Mouse (Mus musculus): Measurements from ENCODE around the gene Ubiad1. TPM values are rescaled to one million over a fixed set of nuclear protein-coding genes. Genes with fewer than 3 reads are reported as not detected.

The Ubiad1 gene
- polyA plus RNA-seq, 1 experiment from 2014 or later: 19.2 TPM

DNA sequence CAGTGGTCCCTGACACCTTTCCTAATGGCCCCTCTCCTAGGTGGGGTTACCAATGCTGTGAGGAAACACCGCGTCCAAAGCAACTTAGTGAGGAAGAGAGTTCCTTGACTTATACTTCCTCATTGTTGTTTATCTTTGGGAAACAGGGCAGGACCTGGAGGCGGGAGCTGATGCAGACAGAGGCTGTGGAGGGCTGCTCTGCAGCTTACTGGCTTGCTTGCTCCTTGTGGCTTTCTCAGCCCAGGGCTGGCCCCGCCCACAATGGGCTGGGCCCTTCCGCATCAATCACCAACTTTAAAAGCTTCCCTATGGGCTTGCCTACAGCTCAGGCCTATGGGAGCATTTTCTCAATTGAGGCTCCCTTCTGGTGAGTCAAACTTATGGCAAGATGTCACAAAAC is 10.8 kb downstream of the Ubiad1 start:
- Histone ChIP-seq H3K4me3 (ENCODE audit: low read depth, low read length) (no peak overlapping the region), H3K27me3 (ENCODE audit: insufficient read depth, low read length) (no peaks in the 10 kb centered on the region), H3K4me2 (no peak overlapping the region), H3K4me1 (ENCODE audit: insufficient read depth) (no peaks in the 10 kb centered on the region), H3K36me3 (ENCODE audit: insufficient read depth) (peaks cover 10% of the 10 kb centered on the region; the same call in 1 of the 2 replicates), H3K27ac (ENCODE audit: low read depth) (no peak overlapping the region), H3K9ac (no peak overlapping the region), H3K9me3 (ENCODE audit: low read depth, low read length) (no peaks in the 10 kb centered on the region)
- WGBS: 63% methylated on average over 5 of the region's 5 CpGs
- DNase-seq: no peak
- no peak for TF ChIP-seq CTCF (IDR thresholded peaks at IDR 0.05; ENCODE audit: low read depth)
- peak; percentile 26; the same call in 1 of the 2 replicates for ATAC-seq (ENCODE audit: insufficient read depth)

DNA sequence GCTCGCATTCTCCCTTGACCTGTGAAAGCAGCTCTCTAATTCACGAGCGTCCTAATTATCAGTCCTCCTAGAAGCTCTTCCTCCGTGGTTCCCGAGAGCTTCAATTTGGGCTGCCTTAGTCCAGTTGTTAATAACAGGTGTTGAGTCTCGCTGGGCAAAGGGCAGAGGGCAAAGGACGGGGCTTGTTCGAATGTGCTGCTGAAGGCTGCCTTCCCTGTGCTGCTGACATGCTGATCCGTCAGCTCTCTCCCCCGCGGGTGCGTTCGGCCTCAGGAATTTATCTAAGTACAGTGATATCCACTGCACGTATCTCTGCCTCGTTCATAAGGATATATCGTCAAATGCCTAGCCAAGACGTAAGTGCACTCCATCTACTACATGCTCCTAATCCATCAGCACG is 11.2 kb downstream of the Ubiad1 start:
- Histone ChIP-seq H3K36me3 (ENCODE audit: insufficient read depth) (peaks cover 7% of the 10 kb centered on the region; the same call in 1 of the 2 replicates), H3K9ac (no peak overlapping the region), H3K4me1 (ENCODE audit: insufficient read depth) (no peaks in the 10 kb centered on the region), H3K4me2 (no peak overlapping the region), H3K9me3 (ENCODE audit: low read depth, low read length) (no peaks in the 10 kb centered on the region), H3K27ac (ENCODE audit: low read depth) (no peak overlapping the region), H3K27me3 (ENCODE audit: insufficient read depth, low read length) (no peaks in the 10 kb centered on the region), H3K4me3 (ENCODE audit: low read depth, low read length) (no peak overlapping the region)
- no peak for TF ChIP-seq CTCF (IDR thresholded peaks at IDR 0.05; ENCODE audit: low read depth)
- 60% methylated on average over 18 of the region's 18 CpGs for WGBS
- DNase-seq (no peak), ATAC-seq (ENCODE audit: insufficient read depth) (no peak)

DNA sequence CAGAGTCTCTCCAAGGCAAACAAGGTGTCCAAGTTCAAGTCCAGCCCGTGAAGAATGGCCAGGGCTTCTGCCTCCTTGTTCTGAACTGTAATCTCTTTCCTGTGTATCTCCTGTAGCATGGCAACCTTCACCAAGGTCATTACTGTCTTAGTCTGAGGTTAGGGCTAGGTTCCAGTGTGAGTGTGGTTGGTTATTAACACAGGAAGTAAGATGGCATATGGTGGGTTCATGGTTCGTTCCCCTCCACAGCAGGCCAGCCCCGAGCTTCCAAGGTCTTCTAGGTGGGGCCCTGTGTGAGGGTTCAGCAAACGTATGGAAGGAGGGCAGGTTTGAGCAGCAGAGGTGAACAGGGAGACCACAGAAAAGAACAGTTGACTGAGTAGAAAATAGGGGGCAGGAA is 12.1 kb downstream of the Ubiad1 start:
- Histone ChIP-seq H3K9me3 (ENCODE audit: low read depth, low read length) (no peaks in the 10 kb centered on the region), H3K4me1 (ENCODE audit: insufficient read depth) (no peaks in the 10 kb centered on the region), H3K27me3 (ENCODE audit: insufficient read depth, low read length) (no peaks in the 10 kb centered on the region), H3K9ac (no peak overlapping the region), H3K4me2 (no peak overlapping the region), H3K27ac (ENCODE audit: low read depth) (no peak overlapping the region), H3K36me3 (ENCODE audit: insufficient read depth) (peaks cover 6% of the 10 kb centered on the region; the same call in 1 of the 2 replicates), H3K4me3 (ENCODE audit: low read depth, low read length) (no peak overlapping the region)
- ATAC-seq (ENCODE audit: insufficient read depth) (no peak), DNase-seq (no peak)
- WGBS: 83% methylated on average over 4 of the region's 4 CpGs
- no peak for TF ChIP-seq CTCF (IDR thresholded peaks at IDR 0.05; ENCODE audit: low read depth)

DNA sequence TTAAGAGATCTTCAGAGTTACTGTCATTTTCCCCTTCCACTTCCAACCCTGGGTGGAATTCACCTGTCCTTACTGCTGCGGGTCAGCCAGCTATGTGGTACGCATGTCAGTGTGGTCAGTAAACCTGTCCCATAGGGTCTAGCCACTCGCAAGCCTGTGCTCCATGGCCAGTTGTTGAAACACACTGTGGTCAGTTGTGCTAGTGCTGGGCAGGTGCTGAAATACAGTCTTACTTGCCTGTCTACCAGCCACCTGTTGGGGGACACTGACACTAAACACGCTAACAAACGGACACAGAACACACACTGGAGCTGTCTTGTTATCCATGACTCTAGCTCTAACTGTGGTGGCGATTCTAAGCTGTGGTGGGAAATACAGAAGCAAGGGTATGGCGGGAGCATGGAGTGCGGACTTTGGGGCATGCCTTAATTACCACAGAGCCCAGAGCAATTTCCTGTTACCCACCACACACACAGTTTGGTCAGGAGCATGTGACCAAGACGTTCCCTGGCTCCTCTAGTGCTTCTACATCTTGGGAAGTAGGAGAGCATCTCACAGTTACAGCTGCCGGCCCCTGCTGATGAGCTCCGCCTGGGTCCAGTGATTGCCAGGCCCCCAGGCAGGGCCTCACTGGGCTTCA is 13.6 kb downstream of the Ubiad1 start:
- ATAC-seq (ENCODE audit: insufficient read depth) (no peak), DNase-seq (no peak)
- 82% methylated on average over 11 of the region's 11 CpGs for WGBS

DNA sequence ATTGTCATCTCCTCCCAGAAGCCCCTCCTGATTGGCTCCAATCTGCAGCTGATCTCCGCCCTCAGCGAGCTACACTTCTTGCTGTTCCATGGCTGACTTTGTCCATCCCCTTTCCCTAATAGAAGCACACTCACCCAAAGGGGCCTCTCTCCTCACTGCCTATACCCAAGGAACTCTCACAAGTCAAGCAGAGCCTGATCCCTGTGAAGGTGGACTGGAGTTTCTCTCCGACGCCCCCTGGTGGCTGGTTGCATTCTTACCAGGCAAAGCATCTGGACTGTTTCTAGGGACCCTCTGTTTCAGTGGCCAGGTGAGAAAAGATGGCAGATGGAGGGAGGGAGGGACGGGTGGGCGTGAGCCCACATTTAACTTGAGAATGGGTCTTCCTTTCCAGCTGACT is 14.9 kb downstream of the Ubiad1 start:
- no peak overlapping the region for H3K4me2 ChIP-seq
- no peaks in the 10 kb centered on the region for H3K4me1 ChIP-seq (ENCODE audit: insufficient read depth)
- no peak overlapping the region for H3K4me3 ChIP-seq (ENCODE audit: low read depth, low read length)
- no peaks in the 10 kb centered on the region for H3K27me3 ChIP-seq (ENCODE audit: insufficient read depth, low read length)
- H3K9me3 ChIP-seq (ENCODE audit: low read depth, low read length): no peaks in the 10 kb centered on the region
- 0 out of 2 replicates have a peak, but pooled peaks cover 6% of the 10 kb centered on the region for H3K36me3 ChIP-seq (ENCODE audit: insufficient read depth)
- H3K27ac ChIP-seq (ENCODE audit: low read depth): no peak overlapping the region
- TF ChIP-seq CTCF (IDR thresholded peaks at IDR 0.05; ENCODE audit: low read depth): peak; percentile 85
- H3K9ac ChIP-seq: no peak overlapping the region
- DNase-seq (peak; percentile 83), ATAC-seq (ENCODE audit: insufficient read depth) (peak; percentile 22; the same call in 1 of the 2 replicates)
- WGBS: 26% methylated on average over 6 of the region's 6 CpGs

More for the DNA sequence above, 13.6 kb downstream of the Ubiad1 start:
- no peak for TF ChIP-seq CTCF (IDR thresholded peaks at IDR 0.05; ENCODE audit: low read depth)
- no peak overlapping the region for H3K9ac ChIP-seq
- no peak overlapping the region for H3K27ac ChIP-seq (ENCODE audit: low read depth)
- H3K36me3 ChIP-seq (ENCODE audit: insufficient read depth): peaks cover 6% of the 10 kb centered on the region; the same call in 1 of the 2 replicates
- no peaks in the 10 kb centered on the region for H3K9me3 ChIP-seq (ENCODE audit: low read depth, low read length)
- H3K4me2 ChIP-seq: no peak overlapping the region
- no peaks in the 10 kb centered on the region for H3K4me1 ChIP-seq (ENCODE audit: insufficient read depth)
- no peaks in the 10 kb centered on the region for H3K27me3 ChIP-seq (ENCODE audit: insufficient read depth, low read length)
- H3K4me3 ChIP-seq (ENCODE audit: low read depth, low read length): no peak overlapping the region

DNA sequence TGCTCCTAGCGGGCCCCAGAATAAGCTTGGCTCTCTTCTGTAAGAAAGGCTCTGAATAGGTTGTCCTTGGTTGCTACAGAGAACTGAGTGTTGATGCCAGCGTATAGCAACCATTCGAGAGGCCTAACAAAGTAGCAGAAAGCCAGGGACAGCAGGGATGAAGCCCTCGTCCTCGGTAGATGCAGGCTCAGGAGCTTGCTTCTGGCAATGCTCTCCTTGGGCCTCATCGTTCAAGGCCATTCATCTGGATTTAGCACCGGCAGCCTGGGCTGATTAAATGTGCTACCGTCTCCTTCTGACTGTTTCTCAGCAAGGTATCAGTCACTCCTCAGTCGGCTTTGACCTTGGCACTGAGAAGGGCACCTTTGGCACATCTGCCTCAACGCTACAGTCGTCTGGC is 15.4 kb downstream of the Ubiad1 start:
- WGBS: 78% methylated on average over 11 of the region's 11 CpGs
- no peak overlapping the region for H3K4me3 ChIP-seq (ENCODE audit: low read depth, low read length)
- no peak overlapping the region for H3K4me2 ChIP-seq

DNA sequence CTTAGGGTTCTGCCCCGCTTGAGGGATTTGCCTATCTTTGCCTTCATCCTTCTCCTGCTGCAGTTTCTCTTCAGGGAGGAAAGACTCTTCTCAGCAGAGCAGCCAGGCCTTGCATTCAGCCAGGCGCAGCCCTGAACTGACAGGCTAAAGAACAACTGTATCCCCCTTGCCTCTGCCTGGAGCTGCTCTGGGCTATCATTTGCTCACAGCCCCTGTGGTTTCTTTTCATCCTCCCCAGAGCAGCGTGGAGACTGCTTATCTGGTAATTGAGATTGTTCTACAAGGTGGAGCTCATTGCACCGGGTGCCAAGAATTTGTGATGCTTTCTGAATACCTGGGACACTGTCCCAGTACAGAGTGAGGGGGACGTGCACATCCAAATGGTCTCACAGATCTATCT is 16.0 kb downstream of the Ubiad1 start:
- no peak for ATAC-seq (ENCODE audit: insufficient read depth)
- Histone ChIP-seq H3K9ac (no peak overlapping the region), H3K36me3 (ENCODE audit: insufficient read depth) (0 out of 2 replicates have a peak, but pooled peaks cover 2% of the 10 kb centered on the region), H3K27me3 (ENCODE audit: insufficient read depth, low read length) (no peaks in the 10 kb centered on the region), H3K9me3 (ENCODE audit: low read depth, low read length) (no peaks in the 10 kb centered on the region), H3K27ac (ENCODE audit: low read depth) (no peak overlapping the region), H3K4me1 (ENCODE audit: insufficient read depth) (no peaks in the 10 kb centered on the region), H3K4me2 (no peak overlapping the region), H3K4me3 (ENCODE audit: low read depth, low read length) (no peak overlapping the region)
- WGBS: 80% methylated on average over 5 of the region's 5 CpGs
- no peak for TF ChIP-seq CTCF (IDR thresholded peaks at IDR 0.05; ENCODE audit: low read depth)
- no peak for DNase-seq

More for the DNA sequence above, 15.4 kb downstream of the Ubiad1 start:
- no peak overlapping the region for H3K9ac ChIP-seq
- no peak for ATAC-seq (ENCODE audit: insufficient read depth)
- no peak for TF ChIP-seq CTCF (IDR thresholded peaks at IDR 0.05; ENCODE audit: low read depth)
- DNase-seq: no peak
- H3K4me1 ChIP-seq (ENCODE audit: insufficient read depth): no peaks in the 10 kb centered on the region
- H3K27ac ChIP-seq (ENCODE audit: low read depth): no peak overlapping the region
- H3K36me3 ChIP-seq (ENCODE audit: insufficient read depth): 0 out of 2 replicates have a peak, but pooled peaks cover 6% of the 10 kb centered on the region
- no peaks in the 10 kb centered on the region for H3K9me3 ChIP-seq (ENCODE audit: low read depth, low read length)
- no peaks in the 10 kb centered on the region for H3K27me3 ChIP-seq (ENCODE audit: insufficient read depth, low read length)

Measured in lung, embryonic 14.5 days (tissue).